Mouse (Mus musculus) small intestine, adult 2 months (tissue): ENCODE results near the gene Akap10.

Experiments
- CTCF ChIP-seq: fragments of 200-500 bp; IDR thresholded peaks from 2 replicates; pipeline ENCODE4 v1.5.1; 2012; ENCODE audit warnings: low read depth, mild to moderate bottlenecking, control low read depth, inconsistent platforms, low read length, moderate library complexity, mixed read lengths; ENCODE audit not compliant: insufficient replicate concordance, insufficient read length; ENCODE audit errors: extremely low read depth
- POLR2A ChIP-seq: fragments of 200-500 bp; IDR thresholded peaks from 2 replicates; pipeline ENCODE4 v1.6.1; 2012; ENCODE audit warnings: low read depth, mild to moderate bottlenecking, control low read depth, inconsistent platforms, low read length, moderate library complexity

GRCm38 (mm10) chr11:61950632-61951031 is 20.6 kb upstream of the Akap10 start:
- TF ChIP-seq CTCF (peak; percentile 97), POLR2A (no peak)
